Mouse (Mus musculus): ENCODE data around the gene Myadml2. TPM values are rescaled to one million over a fixed set of nuclear protein-coding genes. Genes with fewer than 3 reads are reported as not detected.

Gene Myadml2
- total RNA-seq, 2 experiments from 2014 or later = 38.0 to 41.6 TPM

DNA sequence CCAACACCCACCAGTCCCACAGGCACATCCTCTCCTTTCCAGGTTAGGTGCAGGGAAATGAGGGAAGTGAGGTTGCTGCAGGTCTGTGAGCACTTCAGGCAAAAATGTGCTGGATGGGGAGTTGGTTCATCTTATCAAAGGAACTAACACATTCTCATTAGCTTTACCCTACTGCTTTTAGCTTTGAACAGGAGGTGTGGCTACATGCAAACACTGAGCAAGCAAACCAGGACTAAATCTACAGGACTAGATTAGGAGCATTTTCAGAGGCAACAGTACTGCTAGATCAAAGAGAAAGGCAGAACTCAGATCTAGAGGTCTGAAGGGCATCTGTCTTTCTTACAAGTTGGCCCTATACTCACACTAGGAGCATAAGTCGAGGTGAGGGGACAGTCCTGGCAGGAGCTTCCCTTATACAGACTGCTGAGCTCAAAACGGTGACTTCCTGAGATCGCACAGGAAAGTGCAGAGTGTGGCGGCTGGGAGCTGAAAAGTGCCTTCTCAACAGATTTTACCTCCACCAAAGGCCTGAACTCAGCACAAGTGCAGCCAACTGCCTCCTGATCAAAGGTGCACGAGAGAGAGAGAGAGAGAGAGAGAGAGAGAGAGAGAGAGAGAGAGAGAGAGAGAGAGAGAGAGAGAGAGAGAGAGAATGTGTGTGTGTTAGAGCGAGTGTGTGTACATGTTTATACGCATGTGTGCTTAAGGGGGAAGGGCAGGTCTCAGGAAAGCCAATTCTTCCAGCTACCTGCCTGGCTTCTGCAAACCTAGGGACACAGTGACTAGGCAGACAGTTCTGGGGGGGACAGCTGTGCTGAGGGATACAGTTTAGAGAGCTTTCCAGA lies 16.9 kb downstream of the Myadml2 start:
- DNase-seq = no peak
- intact Hi-C loops (cut with DNase I) = no loop called here

DNA sequence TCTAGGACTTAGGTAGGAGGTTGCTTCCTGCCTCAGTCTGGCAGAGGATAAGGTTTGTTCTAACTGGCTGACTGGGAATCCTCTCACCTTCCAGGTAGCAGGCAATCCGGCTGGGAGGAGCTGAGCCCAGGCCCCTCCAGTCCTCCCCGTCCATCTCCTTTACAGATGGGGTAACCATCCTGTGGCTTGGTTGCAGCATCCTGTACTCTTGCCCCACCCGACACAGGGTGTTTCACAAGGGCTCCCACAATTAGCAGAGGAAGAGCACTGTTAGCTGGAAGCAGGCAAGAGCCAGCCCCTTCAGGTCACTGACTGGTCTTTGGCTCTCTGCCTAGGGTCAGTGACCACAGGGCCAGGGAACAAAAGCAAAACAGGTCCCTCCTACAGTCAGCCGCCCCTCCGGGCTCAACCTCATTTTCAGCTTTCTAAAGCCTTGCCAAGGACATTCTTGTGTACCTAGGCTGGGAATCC lies 17.5 kb downstream of the Myadml2 start:
- peak in 1 of 2 experiments; percentile 56 for DNase-seq
- intact Hi-C loops (cut with DNase I) = no loop called here

DNA sequence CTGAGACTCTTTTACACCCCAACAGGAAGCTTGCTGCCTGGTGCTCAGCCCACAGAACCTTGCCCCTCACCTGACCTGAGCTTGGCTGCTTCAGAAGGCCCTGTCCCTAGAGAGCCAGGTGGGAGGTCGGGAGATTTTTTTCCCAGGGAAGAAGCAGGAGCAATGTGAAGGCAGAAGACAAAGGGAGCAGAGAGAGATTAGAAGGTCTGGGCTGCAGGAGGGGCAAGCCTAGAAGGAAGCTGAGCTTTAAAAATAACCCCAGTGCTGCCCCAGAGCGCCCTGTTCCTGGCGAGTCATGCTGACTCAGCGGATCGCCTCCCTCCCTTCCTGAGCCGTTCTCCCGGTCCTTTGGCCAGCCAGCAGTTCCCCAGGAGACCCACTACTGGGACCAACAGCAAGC lies 18.0 kb downstream of the Myadml2 start:
- DNase-seq = peak; percentile 68 to 73
- intact Hi-C loops (cut with DNase I) = no loop called here

DNA sequence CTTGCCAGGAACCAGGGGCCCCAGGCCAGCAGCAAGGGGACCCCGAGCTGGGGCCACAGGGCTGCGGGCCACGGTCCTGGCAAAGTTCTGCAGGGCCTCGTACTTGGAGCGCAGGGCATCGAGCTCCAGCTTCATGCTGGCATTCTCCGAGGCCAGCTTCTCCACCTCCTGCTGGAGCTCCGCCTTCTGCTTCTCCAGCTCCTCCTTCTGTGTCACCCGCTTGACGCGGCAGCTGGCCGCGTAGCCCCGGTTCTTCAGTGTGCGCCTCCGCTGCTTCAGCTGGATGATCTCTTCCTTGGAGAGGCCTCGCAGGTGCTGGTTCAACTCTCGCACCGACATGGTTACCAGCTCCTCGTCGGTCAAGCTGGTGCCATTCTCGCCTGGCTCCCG lies 18.6 kb downstream of the Myadml2 start:
- intact Hi-C loops (cut with DNase I) = no loop called here
- DNase-seq = peak in 1 of 2 experiments; percentile 44

DNA sequence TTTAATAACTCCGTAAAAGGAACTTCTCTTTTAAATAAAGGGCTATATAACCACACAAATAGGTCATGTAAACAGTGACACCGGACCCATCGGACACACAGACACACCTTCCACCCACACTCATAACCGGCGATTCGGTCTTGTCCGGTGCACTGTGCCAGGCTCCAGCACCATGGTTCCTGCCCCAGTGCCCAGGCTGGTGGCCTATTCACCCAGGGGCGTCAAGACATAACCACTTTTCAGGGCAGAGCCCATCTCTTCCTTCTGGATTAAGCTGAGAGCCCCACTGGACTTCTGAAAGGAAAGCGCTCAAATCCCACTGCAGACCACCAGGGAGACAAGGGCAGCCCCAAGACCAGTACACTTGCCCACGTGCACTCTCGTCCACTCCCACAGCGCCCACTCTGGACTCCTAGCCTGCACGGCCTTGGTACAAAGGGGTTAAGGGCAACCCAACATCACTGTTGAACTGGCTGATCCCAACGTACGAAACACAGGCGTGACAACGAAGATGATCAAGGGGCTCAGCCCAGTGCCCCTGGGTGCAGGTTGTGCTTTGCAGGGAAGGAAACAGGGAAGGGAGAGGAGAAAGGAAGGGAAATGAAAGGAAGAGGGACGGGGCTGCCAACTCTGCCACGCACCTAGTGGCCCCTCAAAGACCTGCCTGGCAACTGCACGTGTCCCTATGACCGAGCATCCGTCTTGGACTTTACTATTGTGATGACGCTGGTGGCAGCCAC lies 19.2 kb downstream of the Myadml2 start:
- intact Hi-C loops (cut with DNase I) = no loop called here
- DNase-seq = no peak

DNA sequence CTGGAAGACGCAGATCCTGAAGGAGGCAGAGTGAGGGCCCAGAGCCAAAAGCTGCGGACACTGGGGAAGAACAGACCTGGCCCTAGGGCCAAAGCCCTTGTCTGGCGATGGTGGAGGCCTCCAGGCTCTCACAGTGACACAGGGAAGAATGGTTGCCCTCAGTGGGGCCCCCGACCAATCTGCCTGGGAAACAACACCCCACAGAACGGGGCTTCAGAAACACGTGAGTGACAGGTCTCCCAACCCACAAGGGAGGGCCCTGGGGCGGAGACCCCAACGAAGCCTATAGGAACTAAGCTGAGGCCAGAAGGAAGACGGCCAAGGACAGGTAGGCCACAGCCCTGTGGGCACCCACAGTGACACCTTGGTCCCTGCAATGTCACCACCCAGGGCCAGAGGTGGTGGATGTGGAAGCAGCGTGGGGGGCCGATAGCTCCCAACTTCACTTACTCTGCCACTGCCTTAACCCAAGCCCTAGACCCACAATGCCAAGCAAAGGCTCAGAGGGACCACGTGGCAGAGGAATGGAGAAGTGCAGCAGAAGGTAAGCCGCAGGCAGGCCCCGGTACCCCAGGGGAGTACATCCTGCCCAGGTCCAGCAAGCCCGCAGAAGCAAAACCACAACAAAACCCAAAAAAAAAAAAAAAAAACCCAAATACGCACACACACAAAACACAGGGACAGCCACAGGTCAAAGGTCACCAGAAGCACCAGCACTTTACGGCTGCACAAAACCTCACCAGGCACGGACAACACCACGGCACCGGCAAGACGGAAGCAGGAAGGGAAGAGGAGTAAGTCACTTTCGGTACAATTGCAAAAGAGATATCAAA lies 20.3 kb downstream of the Myadml2 start:
- intact Hi-C loops (cut with DNase I) = no loop called here

DNA sequence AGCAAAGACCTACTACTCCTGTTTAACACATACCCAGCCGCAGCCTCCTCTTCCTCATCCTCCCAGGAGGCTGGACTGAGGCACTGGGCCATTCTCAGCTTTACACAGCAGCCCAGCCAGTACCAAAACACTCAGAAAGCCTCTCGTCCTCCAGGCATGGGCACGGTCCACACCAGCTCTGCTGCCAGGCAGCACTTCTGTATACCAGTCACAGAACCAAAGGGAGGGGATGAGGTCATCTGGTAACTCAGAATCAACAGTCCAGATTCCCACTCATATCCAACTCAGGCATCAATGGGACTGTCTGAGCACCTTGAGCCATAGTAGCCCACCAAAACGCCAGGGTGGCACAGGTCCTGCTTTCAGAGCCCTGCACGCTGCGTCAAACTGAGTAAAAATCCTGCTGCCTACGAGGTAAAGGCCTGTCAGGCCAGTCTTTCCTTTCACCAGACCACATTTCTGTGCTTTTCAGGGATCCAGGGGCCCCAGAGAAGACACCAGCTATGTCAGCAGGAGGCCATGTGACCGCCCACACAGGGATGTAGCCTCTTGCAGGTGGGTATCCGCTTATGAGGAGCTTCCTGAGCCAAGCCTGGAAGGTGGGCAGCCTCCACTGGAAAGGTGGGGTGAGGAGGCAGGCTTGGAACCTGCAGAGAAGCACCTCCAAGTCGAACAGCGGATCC lies 21.0 kb downstream of the Myadml2 start:
- intact Hi-C loops (cut with DNase I) = no loop called here
- no peak for DNase-seq

More for the DNA sequence above, 20.3 kb downstream of the Myadml2 start:
- DNase-seq = no peak

DNA sequence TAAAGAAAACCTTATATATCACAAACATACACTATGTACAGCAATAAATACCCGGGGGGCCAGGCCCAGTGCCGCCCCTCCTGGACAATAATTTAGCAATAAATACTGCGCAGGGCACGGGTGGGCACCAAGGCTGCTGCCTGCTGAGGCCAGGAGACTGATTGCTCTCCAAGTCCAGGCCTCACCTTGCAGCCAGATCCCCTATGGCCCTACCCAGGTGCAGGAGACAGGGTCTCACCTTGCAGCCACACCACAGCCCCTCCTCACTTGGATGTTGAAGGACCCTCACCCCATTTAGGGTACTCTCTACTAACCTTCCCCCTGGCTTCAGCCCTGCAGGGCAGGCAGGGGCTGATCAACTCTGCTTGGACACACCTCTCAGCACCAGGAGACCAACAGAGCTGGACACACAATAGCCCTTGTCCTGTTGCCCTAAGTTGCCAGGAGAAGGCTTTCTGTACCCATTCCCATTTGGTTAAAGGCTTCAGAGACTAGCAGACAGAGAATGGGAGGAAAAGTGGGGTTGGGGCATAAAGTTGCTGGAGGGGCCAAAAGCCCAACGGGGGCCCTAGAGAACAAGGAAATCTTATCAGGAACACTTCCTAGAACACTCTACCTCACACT lies 22.7 kb downstream of the Myadml2 start, which contains the start of gene Sirt7:
TSS of gene Sirt7 (minus strand) at position 89 of the 624 bp plus-strand sequence.
- intact Hi-C loops (cut with DNase I) = no loop called here

DNA sequence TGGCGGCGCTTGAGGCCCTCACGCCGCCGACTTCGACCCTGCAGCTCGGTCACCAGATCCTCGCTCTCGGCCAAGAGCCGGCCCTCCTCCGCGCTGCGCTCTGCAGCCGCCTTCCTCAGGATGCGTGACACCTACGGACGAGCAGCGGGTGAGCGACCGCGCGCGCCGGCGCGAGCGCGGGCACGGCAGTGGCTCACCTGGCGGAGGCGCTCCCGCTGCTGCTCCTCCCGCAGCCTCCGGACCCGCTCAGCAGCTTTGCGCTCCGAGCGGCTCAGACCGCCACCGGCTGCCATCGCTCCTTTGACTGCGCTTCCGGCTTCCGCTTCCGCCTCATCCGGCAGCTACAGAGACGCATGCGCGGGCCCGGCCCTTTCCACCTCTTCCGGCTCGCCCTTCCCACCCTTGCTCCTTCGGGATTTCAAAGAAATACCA lies 23.3 kb downstream of the Myadml2 start:
- DNase-seq = peak; percentile 89 to 92
- intact Hi-C loops (cut with DNase I) = loop anchor here (1.0 kb wide), 1 partner anchor 88 kb away; no protein-coding TSS in a partner anchor

More for the DNA sequence above, 22.7 kb downstream of the Myadml2 start, which contains the start of gene Sirt7:
- DNase-seq = no peak

DNA sequence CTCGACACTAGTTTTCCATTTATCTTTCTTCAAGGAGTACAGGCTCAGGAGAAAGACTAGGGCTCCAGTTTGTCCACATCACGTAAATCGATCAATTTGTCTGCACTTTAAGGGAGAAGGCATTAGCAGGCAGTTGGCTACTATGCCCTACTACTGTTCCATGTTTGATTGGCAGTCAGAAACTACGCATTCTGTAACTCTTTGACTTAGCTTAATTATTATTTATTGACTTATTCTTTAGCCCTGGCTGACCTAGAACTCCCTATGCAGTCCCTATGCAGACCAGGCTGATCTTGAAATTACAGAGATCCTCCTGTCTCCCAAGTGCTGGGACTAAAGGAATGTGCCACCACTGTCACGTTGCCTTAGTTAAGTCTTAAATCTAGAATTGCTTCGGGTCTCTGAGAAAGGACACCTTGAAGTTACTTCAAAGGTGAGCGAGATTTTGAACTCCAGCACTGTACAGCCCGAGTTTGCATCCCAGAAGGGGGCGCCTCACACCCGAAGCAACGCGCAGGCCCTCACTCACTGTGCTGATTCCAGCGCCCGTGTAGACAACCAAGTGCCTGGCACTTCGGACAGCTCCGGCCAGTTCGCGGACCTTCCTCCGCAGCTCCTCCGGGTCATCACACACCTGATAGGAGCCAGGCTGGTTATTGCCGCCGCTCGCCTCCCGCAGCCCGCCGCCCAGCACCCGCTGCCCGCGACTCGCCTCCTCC lies 23.8 kb downstream of the Myadml2 start:
- peak; percentile 74 to 82 for DNase-seq
- intact Hi-C loops (cut with DNase I) = loop anchor here (1.0 kb wide), 1 partner anchor 88 kb away; no protein-coding TSS in a partner anchor

DNA sequence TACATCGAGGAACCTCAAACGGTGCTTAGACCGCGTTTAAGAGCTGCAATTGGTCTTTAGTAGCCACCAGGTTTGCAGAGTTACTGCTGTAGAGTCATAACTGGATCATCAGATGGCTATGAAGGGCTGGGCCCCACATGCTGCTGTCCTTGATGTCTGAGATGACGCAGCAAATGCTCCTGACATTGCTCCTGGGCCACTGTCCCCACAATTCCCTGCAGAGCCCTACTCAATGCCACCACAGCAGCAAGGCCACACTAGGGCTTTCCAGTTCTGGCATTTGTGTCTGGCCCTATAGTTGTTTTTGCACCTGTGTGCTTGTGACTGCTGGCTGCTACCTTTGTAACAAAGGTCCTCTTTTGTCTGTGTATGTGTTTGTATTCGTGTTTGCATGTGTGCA lies 25.2 kb downstream of the Myadml2 start:
- intact Hi-C loops (cut with DNase I) = no loop called here
- DNase-seq = no peak

DNA sequence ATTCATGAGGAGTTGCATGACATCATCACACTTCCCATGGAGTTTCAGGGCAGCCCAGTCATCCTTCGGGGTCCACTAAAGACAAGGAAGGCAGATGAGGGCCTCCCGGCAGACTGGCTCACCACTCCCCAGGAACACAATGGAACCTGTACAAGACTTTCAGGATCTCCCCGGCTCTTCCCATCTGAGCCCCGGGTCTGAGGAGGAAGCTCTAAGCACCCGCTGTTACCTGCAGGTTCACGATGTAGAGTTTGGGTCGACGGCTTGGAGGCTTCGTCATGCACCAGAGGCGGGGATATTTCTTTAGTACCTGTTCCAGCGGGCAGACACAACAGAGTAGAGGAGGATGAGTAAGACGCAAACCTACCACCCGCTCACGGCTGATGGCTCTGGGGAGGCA lies 27.8 kb downstream of the Myadml2 start:
- DNase-seq = no peak
- intact Hi-C loops (cut with DNase I) = no loop called here

DNA sequence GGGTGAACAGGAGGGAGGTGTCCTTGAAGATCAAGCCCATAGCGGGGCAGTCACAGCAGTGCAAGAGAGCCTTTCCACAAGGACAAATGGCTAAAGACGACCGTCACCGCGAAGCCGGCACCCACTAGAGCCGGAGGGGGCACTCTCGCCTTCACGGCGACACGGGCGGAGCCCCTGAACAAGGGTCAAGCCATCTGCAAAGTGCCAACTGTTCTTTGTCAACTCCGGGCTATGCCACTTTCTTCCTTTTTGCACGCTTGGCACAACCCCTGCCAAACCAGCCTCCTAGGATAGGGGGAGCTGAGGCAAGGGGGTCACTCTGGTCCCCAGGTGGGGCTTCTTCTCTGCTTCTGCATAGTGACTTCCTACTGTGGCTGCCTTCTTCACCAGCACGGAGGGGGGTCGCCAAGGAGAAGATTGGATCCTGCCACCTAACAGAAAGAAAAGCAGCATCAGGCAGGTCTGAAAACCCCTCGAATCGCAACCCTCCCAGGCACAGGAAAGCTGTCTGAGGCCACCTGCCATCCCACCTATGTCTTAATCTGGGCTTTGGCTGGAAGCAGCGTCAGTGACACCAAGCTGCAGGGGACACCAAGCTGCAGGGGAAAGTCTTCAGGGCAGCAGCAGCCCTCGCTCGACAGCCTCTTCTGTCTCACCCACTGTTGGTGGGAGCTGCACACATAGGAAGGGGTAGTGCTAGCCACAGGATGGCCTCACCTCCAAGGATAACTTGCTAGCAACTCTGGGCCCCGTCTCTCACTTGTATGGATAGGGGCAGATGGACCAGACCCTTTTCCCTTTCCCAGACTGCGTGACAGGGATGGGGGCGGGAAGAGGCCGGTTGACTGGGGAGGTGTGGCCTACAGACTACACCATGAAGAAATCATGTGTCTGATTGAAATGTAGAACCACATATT lies 29.1 kb downstream of the Myadml2 start:
- intact Hi-C loops (cut with DNase I) = no loop called here
- no peak for DNase-seq

DNA sequence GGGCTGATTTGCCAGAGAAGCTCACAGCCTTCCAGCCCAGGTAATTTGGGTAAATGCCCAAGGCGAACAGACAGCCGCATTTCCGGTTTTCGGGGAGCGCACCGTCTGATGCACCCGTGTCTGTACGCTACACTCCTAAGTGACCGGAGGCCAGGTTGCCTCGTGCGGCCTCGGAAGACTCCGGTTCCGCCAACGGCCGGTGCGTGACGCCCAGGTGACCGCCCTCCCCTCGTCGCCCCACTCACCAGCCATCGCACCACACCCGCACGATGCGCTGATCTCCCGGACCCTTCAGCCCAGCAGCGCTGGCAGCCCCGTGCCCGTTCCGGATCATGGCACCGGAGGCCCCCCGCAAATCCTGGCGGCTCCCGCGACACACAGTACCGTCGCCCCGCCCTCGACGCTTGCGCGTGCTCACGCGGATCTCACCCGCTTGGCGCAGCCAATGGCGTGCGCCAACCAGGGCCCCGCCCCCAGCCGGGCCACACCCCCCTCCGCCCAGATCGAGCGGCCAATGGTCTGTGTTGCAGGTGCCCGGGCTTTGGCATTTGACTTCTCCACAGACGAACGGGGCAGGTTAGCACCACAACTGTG lies 30.3 kb downstream of the Myadml2 start, which contains the start of gene Pcyt2:
TSS of gene Pcyt2 (minus strand) at position 418 of the 594 bp plus-strand sequence.
- intact Hi-C loops (cut with DNase I) = no loop called here
- DNase-seq = peak; percentile 91 to 92

DNA sequence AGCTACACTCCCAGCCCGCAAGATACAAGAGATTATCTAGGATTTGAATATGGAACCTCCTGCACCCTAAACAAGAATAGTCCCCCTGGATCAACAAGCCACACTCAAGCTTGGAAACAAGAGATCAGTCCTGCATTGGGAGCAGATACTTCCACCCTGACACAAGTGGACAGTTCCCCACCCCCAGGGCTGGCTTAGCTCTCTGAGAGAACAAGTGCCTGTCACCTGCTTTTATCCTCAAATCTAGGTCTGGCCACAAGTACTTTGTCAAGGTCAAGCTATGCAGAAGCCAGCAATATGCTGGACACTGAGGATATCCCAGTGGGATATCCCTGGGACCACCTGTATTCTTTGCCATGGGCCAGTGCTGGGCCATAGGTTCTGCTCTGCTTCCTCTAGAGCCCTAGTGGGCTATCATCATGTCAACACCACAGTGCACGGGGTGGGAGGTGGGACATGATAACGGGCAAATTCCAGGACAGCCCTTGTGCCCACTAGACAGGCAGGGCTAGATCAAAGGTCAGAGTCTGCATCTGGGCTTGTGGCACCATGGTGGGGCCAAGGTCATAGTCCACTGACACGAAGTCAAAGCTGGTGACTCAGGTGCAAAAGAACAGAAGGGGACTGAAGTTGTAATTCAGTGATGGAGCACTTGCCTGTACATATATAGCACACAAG lies 31.2 kb downstream of the Myadml2 start:
- intact Hi-C loops (cut with DNase I) = no loop called here
- no peak for DNase-seq

DNA sequence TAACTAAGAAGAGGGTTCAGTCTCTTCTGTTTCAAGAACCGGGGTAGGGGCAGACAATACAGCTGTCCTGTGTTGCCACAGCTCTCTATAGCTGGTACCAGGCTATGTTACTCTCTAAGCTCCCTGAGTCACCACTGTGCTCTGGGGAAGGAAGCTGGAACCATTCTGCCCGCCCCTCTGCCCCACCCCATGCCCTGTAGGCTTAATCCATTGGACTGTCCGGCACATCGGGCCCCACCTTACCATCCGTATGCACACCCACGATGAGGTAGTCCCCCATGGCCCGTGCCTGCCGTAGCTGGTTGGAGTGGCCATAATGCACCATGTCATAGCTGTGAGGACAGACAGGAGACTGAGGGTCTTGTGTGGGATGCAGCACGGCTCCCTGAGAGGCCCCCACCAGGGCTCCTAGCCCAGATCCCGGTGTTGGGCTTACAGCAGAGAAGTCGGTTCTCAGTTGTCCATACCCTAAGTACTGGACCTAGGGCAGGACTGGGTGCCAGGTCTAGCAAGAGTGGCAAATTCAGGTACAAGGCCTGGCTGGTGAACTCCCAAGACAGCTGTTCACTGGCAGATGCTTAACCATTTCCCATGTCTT lies 32.3 kb downstream of the Myadml2 start:
- intact Hi-C loops (cut with DNase I) = no loop called here
- DNase-seq = no peak

All from heart, postnatal 10 days (tissue).